Comparison of ENCODE assay signal across 8 mouse cellular contexts in the genomic region with DNA sequence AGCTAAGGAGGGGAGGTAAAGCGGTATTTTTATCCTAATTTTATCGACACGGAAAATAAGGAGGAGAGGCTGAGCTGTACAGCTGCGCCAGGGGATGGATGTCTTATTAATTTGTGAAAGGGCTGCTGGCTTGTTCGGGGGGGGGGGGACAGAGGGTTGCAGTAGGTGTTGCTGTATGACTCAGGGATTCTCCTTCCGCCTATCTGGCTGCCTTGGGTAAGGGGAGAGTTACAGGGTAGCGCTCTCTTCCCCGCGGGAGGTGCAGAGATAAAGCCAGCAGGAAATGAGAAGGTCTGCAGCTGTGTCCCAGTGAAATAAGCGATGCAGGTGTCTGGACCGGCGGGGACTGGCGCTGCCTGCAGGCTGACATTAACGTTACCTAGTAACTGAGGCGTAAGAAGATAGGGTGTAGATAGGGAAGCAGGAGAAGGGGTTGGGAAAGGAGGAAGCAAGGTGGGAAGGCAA. TPM values are rescaled to one million over a fixed set of nuclear protein-coding genes. Genes with fewer than 3 reads are reported as not detected.
DNase-seq lines count a peak whose midpoint lies in the region; ATAC-seq lines count a peak whose summit lies in the region.

No protein-coding gene starts in this region.

- intact Hi-C loops in heart, postnatal 10 days (cut with DNase I) = loop anchor here (1.0 to 2.0 kb wide), 3 partner anchors 72 to 146 kb away; no protein-coding TSS in a partner anchor

- peak; percentile 87 for DNase-seq in heart, adult 11 months
- no peak for DNase-seq in heart, postnatal 10 days
- peak; percentile 75 for DNase-seq in ES-CJ7 (ENCODE audit: low read depth, low spot score)
- no peak for DNase-seq in embryonic facial prominence, embryonic 11.5 days (ENCODE audit: low spot score)
- peak; percentile 29 for DNase-seq in splenic B cell, adult 2 months (ENCODE audit: low read depth, low spot score)
- DNase-seq in spleen, postnatal 14 days (ENCODE audit: low spot score in 2 of 2) = no peak

- H3K79me2 ChIP-seq in macrophage (ENCODE audit: inconsistent target) = no peaks in the 10 kb centered on the region

- no peaks in the 10 kb centered on the region for H3K9me3 ChIP-seq in embryonic facial prominence, embryonic 11.5 days (replicated peaks; ENCODE audit: control insufficient read depth, low read length)
- no peaks in the 10 kb centered on the region for H3K9me3 ChIP-seq in intestine, embryonic 15.5 days

- H3K36me3 ChIP-seq in embryonic facial prominence, embryonic 11.5 days (replicated peaks; ENCODE audit: control insufficient read depth, insufficient read depth, low read depth, low read length) = no peaks in the 10 kb centered on the region
- no peaks in the 10 kb centered on the region for H3K36me3 ChIP-seq in intestine, embryonic 15.5 days
- no peaks in the 10 kb centered on the region for H3K36me3 ChIP-seq in macrophage (ENCODE audit: inconsistent target)
- no peaks in the 10 kb centered on the region for H3K36me3 ChIP-seq in splenic B cell, adult 2 months (ENCODE audit: control insufficient read depth, insufficient read depth, low read length, poor library complexity, severe bottlenecking)

- no peaks in the 10 kb centered on the region for H3K27me3 ChIP-seq in embryonic facial prominence, embryonic 11.5 days (ENCODE audit: control insufficient read depth, insufficient read depth, low read length)
- H3K27me3 ChIP-seq in intestine, embryonic 15.5 days (replicated peaks) = no peaks in the 10 kb centered on the region
- no peaks in the 10 kb centered on the region for H3K27me3 ChIP-seq in splenic B cell, adult 2 months (ENCODE audit: control insufficient read depth, insufficient read depth, low read length, poor library complexity, severe bottlenecking)

- no peaks in the 10 kb centered on the region; the same call in 1 of the 2 replicates for H3K4me1 ChIP-seq in embryonic facial prominence, embryonic 11.5 days (ENCODE audit: control insufficient read depth, insufficient read depth, low read length)
- 0 out of 2 replicates have a peak, but pooled peaks cover 2% of the 10 kb centered on the region for H3K4me1 ChIP-seq in intestine, embryonic 15.5 days (replicated peaks)

- no peak overlapping the region for H3K27ac ChIP-seq in embryonic facial prominence, embryonic 11.5 days (replicated peaks; ENCODE audit: low read depth, low read length)
- H3K27ac ChIP-seq in intestine, embryonic 15.5 days = 0 out of 2 replicates have a peak overlapping the region, but pooled peaks have one; percentile 9
- H3K27ac ChIP-seq in macrophage = no peak overlapping the region

- WGBS in embryonic facial prominence, embryonic 11.5 days = 4% methylated on average over 15 of the region's 15 CpGs
- WGBS in intestine, embryonic 15.5 days = 2% methylated on average over 15 of the region's 15 CpGs
- WGBS in macrophage (ENCODE audit: missing documents) = 7% methylated on average over 15 of the region's 15 CpGs

- peak overlapping the region; percentile 47 for H3K4me2 ChIP-seq in embryonic facial prominence, embryonic 11.5 days (ENCODE audit: low read depth, low read length)
- H3K4me2 ChIP-seq in intestine, embryonic 15.5 days (replicated peaks) = peak overlapping the region; percentile 70

- peak overlapping the region; percentile 19 for H3K4me3 ChIP-seq in embryonic facial prominence, embryonic 11.5 days (ENCODE audit: low read depth, low read length)
- H3K4me3 ChIP-seq in intestine, embryonic 15.5 days (replicated peaks) = peak overlapping the region; percentile 27
- peak overlapping the region; percentile 36 for H3K4me3 ChIP-seq in macrophage (ENCODE audit: inconsistent target)

- no peak for ATAC-seq in embryonic facial prominence, embryonic 11.5 days (replicated peaks; ENCODE audit: insufficient number of reproducible peaks, low FRiP score, low TSS enrichment, low read depth)
- ATAC-seq in intestine, embryonic 15.5 days = peak; percentile 78

- H3K9ac ChIP-seq in embryonic facial prominence, embryonic 11.5 days (replicated peaks; ENCODE audit: low read length) = no peak overlapping the region; the same call in 1 of the 2 replicates
- H3K9ac ChIP-seq in intestine, embryonic 15.5 days = no peak overlapping the region; the same call in 1 of the 2 replicates

RNA-seq across cellular contexts. Expression of a gene that starts 2.7 kb away (rescaled TPM):
- total RNA-seq in heart, postnatal 10 days (2021) = not detected
- 0.17 TPM in 2 replicates for polyA plus RNA-seq in embryonic facial prominence, embryonic 11.5 days (2014; fragmentation: Nextera tagmentation; extraction: Ambion mirVana)
- 0.19 and 0.21 TPM in 2 replicates for polyA plus RNA-seq in intestine, embryonic 15.5 days (2015; fragmentation: Nextera tagmentation; extraction: Ambion mirVana)
- not detected for total RNA-seq in macrophage (2018; cell fraction: chromatin; rRNA removed)
- total RNA-seq in macrophage (2018; cell fraction: cytosol; rRNA removed) = under 1 TPM in 21 of 26 experiments, not detected in 5; 0.10 to 0.47 (median 0.19) TPM
- total RNA-seq in macrophage (2018; cell fraction: nucleus; rRNA removed) = under 1 TPM in 5 of 26 experiments, not detected in 21; 0.44 to 0.98 (median 0.65) TPM
- polyA plus RNA-seq in macrophage (2018) = 0.42 to 0.85 TPM in 2 of 3 replicates, not detected in the other

RNA-seq across cellular contexts. Expression of a gene that starts 16.0 kb away (rescaled TPM):
- total RNA-seq in heart, postnatal 10 days (2021) = under 1 TPM; 0.10 TPM
- polyA plus RNA-seq in embryonic facial prominence, embryonic 11.5 days (2014; fragmentation: Nextera tagmentation; extraction: Ambion mirVana) = 0.11 and 0.17 TPM in 2 replicates
- 0.11 and 0.15 TPM in 2 replicates for polyA plus RNA-seq in intestine, embryonic 15.5 days (2015; fragmentation: Nextera tagmentation; extraction: Ambion mirVana)
- total RNA-seq in macrophage (2018; cell fraction: chromatin; rRNA removed) = not detected
- total RNA-seq in macrophage (2018; cell fraction: cytosol; rRNA removed) = not detected
- under 1 TPM in 1 of 26 experiments, not detected in 25; 0.34 TPM for total RNA-seq in macrophage (2018; cell fraction: nucleus; rRNA removed)
- not detected in 3 replicates for polyA plus RNA-seq in macrophage (2018)

RNA-seq across cellular contexts. Expression of a gene that starts 27.9 kb away (rescaled TPM):
- 100 to 1,000 TPM; 104 to 114 TPM for total RNA-seq in heart, postnatal 10 days (2021)
- 122 and 141 TPM in 2 replicates for polyA plus RNA-seq in embryonic facial prominence, embryonic 11.5 days (2014; fragmentation: Nextera tagmentation; extraction: Ambion mirVana)
- 105 and 107 TPM in 2 replicates for polyA plus RNA-seq in intestine, embryonic 15.5 days (2015; fragmentation: Nextera tagmentation; extraction: Ambion mirVana)
- total RNA-seq in macrophage (2018; cell fraction: chromatin; rRNA removed) = 1,000 to 10,000 TPM in 2 of 26 experiments, 100 to 1,000 TPM in 24; 474 to 1,047 (median 828) TPM
- 100 to 1,000 TPM in 4 of 26 experiments, 10 to 100 TPM in 22; 55.1 to 115 (median 81.7) TPM for total RNA-seq in macrophage (2018; cell fraction: cytosol; rRNA removed)
- 100 to 1,000 TPM; 278 to 587 (median 391) TPM for total RNA-seq in macrophage (2018; cell fraction: nucleus; rRNA removed)
- polyA plus RNA-seq in macrophage (2018) = 92.8 to 195 TPM (median 119 TPM) in 3 replicates

RNA-seq across cellular contexts. Expression of a gene that starts 28.6 kb away (rescaled TPM):
- total RNA-seq in heart, postnatal 10 days (2021) = 10 to 100 TPM; 19.8 to 21.9 TPM
- polyA plus RNA-seq in embryonic facial prominence, embryonic 11.5 days (2014; fragmentation: Nextera tagmentation; extraction: Ambion mirVana) = 109 and 110 TPM in 2 replicates
- polyA plus RNA-seq in intestine, embryonic 15.5 days (2015; fragmentation: Nextera tagmentation; extraction: Ambion mirVana) = 83.7 and 84.8 TPM in 2 replicates
- 10 to 100 TPM in 10 of 26 experiments, 1 to 10 TPM in 16; 3.8 to 17.7 (median 8.6) TPM for total RNA-seq in macrophage (2018; cell fraction: chromatin; rRNA removed)
- 10 to 100 TPM; 16.1 to 33.0 (median 26.2) TPM for total RNA-seq in macrophage (2018; cell fraction: cytosol; rRNA removed)
- 10 to 100 TPM in 20 of 26 experiments, 1 to 10 TPM in 6; 7.2 to 27.1 (median 16.6) TPM for total RNA-seq in macrophage (2018; cell fraction: nucleus; rRNA removed)
- polyA plus RNA-seq in macrophage (2018) = 23.0 to 29.4 TPM (median 23.7 TPM) in 3 replicates

Comparison
In these comparisons a context has a peak if more than half of its experiments do, and no peak if none do; other contexts are left out.
1. DNase-seq: peak in heart, adult 11 months (single experiment), ES-CJ7 (single experiment) and splenic B cell, adult 2 months (single experiment); none in heart, postnatal 10 days (0 of 2), embryonic facial prominence, embryonic 11.5 days (single experiment) and spleen, postnatal 14 days (0 of 2).
2. Peak in every context shown above with its lines, with median percentiles within 50 percentile points of each other: H3K4me3 ChIP-seq.